Mouse (Mus musculus) hematopoietic stem cell, adult 5-6 weeks (primary cell): Measurements from ENCODE around the gene Pskh1. TPM values are rescaled to one million over a fixed set of nuclear protein-coding genes. Genes with fewer than 3 reads are reported as not detected.

ENCODE experiments used
- ATAC-seq, 2 experiments: fragments of 125-278 bp in 1 of 2; replicated peaks in 1 of 2; 2 replicates each; pipeline ENCODE4 v1.8.0; 2016 to 2017; ENCODE audit warnings: inconsistent platforms in 2 of 2, mild to moderate bottlenecking in 2 of 2, moderate number of reproducible peaks in 2 of 2, low read depth in 1 of 2, moderate TSS enrichment in 1 of 2; ENCODE audit not compliant: low FRiP score in 2 of 2, poor library complexity in 2 of 2, severe bottlenecking in 2 of 2, insufficient read depth in 1 of 2, low TSS enrichment in 1 of 2
- total RNA-seq: library from RNA; stranded (forward); fragments of 172-1452, 232-1000 nt; gene quantifications from 2 replicates; pipeline ENCODE4 v1.2.3, GENCODE M21; 2017

Gene Pskh1
- total RNA-seq, 1 experiment from 2014 or later, result 23.3 TPM

DNA sequence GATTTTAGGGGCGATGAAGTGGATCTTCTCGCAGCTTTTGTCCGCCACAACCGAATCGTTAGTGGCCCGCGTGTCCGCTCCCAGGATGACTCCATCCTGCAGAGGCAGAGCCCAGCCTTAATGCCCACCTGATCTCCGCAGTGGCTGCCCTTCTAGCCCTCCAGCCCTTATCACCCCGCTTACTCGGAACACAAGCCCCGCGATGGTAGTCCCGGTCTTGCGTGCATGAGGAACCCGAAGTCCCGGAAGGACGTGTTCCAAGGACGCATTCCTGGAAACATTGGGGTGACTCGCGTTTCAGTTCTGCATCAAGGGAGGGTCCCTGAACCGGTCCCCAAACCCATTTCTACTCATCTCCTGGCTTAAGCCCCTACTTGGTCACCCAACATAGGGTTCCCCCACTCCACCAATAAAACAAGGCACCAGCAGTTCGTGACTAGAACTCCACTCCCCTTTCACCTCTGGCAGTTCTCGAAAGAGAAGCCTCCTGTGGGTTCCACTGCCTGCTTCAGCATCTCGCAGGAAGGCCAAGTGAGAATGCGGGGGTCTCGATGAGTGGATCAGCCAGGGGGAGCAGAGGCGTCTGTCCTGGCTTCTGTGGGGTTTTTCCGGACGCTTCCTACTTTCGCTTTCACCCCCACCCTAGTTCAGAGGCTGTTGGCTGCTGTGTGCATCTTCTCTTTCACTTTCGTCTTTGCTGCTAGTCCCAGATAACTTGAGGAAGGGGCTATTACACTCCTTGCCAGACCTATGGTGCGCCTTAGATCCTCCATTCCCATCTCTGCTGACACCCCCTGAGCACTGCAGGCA lies 37.5 kb downstream of the Pskh1 start:
- ATAC-seq, result peak; percentile 42 to 65

DNA sequence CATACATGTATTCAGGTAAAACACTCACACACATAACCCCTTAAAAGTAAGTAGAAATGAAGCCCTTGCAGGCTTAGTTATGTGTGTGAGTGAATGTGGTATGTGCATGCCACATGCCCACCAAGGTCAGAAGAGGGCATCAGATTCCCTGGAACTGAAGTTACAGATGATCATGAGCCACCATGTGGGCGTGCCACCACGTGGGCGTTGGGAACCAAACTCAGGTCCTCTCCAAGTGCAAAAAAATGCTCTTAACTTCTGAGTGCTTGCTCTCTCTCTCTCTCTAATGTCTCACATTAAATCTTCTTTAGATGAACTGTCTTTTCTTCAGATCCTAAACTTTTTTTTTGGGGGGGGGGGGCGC lies 38.0 kb downstream of the Pskh1 start, which contains the start of gene Psmb10:
TSS of gene Psmb10 (minus strand) at position 139 of the 364 bp plus-strand sequence.
- peak; percentile 19 to 46; a peak in 3 of 4 replicates for ATAC-seq

DNA sequence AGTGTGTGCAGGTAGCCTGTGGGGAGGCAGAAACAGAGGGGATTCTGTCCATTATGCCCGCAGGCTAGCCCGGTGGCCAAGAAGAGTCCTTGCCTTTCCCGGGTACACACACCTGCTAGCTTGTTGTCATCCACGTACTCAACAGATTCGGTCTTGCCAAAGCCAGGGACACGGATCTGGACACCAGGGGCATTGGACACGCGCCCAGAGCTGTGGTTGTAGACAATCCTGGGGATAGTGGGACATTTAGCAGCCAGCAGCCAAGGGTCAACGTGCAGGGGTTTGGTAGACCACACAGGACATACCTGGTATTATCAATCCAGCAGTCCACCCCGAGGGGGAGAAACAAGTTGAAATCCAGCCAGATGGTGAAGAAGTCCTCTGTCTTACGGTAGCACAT lies 41.8 kb downstream of the Pskh1 start:
- no peak for ATAC-seq

DNA sequence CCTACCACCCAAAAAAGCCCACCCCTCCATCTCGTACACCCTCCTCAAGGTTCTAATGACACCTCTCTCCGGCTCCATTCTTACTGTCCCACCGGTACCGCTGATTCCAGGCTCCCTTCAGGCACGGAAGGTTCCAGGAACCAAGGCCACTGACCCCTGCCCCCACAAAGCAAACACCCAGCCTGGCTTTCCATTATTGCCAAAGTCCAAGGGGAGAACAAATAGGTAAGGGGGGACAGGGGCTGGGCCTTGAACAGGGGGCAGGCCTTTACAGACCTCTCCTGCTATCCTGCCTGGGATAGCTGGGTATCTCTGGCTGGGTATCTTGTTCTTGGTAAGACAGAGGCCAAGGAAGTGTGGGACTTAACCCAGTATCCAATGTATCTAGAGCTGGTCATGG lies 42.3 kb downstream of the Pskh1 start:
- ATAC-seq, result no peak

DNA sequence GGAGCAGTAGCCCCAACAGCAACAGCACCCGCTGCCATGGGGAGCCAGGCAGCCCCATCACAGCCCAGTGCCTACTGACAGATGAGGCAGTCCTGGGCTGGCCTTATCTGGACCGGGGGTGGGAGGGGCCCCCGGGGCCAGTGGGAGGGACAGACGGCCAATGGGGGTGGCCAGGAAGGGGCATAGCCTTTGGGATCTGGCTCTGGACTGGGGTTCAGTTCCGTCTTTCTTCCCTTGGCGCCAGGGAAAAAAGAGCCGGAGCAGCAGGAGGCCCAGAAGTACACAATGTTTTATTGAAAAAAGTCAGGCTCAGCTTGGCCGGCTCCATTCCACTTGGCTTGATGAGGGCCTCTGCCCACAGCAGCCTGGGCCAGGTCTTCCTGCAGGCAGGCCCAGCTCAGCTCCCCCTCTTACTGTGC lies 43.1 kb downstream of the Pskh1 start, which contains the start of gene Lcat:
TSS of gene Lcat (minus strand) at position 62 of the 419 bp plus-strand sequence.
- ATAC-seq, result no peak

DNA sequence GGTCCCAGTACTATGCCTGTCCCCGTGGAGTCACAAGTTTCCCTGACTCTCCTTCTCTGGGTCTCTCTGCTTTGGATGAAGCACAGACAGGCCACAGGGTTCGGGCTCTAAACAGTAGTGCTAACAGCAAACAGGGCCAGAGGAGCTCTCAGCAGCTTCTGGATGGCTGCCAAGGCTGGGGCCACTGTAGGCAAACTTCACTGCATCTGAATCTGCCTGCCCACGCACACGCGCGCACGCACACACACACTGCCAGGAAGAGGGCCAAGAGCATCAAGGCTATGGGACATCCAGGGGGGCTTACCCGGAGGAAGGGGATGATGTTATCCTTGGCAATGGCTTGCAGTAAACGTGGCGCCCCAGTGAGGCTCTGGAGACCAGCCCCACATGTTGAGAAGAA lies 49.1 kb downstream of the Pskh1 start:
- ATAC-seq, result no peak

DNA sequence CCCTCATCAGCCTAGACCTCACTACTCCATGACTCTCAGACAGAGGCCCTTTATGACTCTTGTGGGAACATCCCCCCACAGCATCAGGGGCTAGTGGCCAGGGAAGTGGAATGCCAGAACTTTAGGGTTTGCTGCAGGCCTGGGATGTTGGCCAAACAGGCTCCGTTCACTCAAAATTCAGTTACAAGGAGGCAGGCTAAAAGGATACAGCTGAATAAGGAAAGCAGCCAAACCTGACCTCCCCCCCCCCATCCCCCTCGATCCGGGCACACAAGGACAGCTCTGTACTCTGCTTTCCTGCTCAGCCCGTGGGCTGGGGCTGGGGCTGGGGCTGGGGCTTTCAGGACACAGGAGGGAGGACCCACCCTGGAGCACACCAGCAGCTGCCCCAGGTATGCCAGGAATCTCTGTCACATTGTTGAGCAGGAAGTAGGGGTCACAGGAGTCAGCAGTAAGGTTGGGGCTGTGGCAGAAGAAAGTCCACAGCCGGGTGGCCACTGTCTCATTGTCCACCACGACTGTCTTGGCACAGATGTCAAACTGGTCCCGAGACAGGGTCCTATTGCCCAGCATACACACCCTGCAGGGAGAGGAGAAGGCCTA lies 50.9 kb downstream of the Pskh1 start:
- ATAC-seq, result no peak

DNA sequence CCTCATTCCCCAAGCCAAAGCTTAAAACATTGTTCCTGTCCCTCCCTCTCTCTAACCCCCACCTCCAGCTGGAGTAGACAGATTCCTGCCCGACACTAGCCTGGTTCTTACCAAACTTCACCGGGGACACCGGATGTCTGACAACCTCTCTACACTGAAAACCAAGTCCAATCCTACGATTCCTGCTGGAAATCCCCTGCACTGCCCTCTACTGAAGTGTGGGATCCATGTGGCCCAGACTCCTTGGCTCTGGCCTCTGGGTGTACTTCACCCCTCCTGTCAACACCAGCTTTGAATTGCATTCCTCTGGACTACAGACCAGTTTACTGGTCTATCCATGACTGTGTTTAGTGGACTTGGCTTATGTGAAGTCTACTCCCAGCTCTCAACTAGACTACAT lies 56.3 kb downstream of the Pskh1 start:
- ATAC-seq, result no peak

DNA sequence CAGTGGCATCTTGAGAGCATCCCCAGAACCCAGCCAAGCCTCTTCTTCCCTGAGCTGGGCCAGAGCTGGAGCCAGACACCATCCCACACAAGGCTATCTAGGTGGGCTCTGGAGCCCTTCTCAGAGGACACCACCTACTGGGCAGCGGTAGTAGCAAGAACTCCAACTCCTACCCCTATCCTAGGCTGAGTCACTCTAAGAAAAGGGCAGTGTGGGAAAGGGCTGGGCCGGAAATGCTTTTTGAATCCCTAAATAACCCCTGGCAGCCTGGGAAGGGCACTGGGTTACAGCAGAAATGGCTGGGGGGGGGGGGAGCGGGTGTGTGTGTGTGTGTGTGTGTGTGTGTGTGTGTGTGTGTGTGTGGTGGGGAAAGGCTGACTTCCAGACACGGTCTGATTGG lies 57.6 kb downstream of the Pskh1 start:
- ATAC-seq, result no peak

DNA sequence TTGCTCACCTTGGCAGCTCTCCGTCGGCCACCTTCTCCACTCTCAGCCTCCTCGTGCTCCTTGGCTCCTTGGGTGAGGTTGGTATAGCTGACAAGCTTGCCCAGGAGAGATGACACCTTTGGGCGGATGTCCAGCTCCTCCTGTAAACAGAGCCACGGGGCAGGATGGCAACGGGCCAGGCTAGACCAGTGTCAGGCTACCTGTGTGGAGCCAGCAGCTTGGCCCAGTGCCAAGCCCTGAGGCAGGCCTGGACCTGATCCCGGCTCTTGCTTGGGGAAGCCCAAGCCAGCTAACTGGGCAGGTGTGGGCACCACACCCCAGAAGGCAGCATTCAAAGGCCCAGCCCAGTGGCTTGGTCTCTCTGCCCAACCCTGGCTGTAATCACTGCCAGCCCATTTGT lies 59.1 kb downstream of the Pskh1 start:
- no peak for ATAC-seq

DNA sequence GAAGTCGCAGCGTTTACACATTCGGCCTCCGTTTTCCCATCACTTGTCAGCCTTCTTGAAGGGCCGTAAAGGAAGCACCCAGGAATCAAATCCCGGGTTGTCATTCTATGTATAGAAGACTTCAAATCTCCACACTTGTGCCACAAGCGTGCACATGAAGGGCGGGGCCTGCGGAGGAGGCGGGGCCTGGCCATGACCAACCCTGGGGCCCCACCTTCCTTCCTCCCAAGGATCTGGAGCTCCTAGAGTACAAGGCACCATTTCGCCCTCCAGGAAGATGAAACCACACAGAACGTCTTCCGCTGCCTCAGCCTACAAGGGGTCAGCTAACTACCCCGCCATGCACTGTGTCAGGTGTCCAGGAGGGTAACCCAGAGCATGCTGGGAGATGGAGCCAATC lies 60.9 kb downstream of the Pskh1 start:
- no peak for ATAC-seq

DNA sequence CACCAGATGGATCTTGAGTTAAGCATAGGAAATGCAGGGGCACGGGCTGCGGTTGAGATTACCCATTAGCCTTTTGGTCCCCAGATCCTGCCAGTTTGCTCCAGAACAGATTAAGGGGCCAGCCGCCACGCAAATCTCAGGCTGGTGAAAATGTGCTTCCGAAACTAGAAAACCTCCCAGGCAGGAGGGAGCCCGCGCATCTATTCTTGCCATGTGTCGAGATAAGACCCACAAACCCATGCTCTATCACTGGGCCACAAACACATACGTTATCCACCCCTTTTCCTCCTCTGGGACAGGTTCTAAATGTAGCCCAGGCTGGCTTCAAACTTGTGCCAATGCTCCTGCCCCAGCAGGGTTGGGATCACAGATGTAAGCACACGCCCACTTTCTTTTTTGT lies 61.3 kb downstream of the Pskh1 start:
- ATAC-seq, result no peak; a peak in 1 of 4 replicates

DNA sequence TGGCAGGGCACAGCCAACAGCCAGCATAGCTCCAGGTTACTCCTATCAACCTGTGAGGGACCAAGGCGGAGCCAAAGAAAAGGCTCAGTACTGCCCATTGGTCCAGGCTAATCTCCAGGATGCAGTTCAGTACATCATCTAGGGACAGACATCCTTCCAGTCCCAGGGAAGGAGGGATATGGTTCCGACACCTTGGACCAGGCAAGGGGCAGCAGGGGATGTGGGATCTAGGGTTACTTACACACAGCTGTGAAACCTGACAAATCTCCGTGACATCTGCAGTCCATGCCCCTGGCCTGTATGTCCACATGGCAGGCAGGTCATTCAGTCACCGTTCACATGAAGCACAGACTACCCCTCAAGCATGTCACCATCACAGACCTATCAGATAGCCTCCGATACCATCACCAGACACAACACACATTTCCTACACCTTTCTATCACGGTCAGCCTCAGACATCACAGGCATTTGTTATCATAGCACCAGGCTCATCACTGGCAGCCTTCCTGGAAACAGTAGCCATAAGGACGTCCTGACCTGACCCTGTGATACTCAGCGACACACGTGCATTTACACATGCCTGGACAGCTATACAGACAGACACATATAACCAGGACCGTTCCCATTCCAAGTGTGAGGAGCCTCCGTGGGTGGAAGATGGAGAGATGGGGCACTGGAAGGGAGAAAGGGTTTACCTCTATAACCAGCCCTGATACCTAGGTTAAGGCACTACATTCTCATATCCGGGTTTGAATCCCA lies 64.4 kb downstream of the Pskh1 start:
- ATAC-seq, result no peak

DNA sequence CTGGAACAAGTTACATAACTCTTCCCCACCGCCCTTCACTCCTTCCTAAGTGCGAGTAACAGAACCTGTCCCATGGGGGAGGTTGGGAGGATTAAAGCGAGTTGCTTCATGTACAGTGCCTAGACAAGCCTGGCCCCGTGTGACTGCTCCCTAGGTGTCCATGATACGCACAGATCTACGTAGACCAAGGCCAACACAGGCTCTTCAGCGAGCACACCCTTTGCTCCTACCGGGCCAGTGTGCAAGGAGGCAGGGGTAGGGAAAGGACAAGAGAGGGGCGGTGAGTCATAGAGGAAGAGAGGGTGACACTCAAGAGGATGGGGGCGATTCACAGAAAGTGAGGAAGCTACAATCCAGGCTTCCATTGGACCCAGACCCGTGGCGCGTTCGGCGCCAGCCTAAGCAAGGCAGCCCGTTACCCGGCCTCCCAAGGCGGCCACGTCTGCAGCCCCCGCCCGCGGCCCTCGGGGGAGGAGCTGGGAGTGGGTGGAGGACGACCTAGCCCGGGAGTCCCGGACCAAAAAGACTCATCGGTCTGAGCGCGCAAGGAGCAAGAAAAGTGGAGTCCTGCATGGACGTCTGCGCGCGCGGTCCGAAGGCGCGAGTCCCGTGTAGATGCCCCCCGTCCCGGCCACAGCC lies 65.1 kb downstream of the Pskh1 start:
- peak in 1 of 2 experiments; percentile 30; a peak in 2 of 4 replicates for ATAC-seq

DNA sequence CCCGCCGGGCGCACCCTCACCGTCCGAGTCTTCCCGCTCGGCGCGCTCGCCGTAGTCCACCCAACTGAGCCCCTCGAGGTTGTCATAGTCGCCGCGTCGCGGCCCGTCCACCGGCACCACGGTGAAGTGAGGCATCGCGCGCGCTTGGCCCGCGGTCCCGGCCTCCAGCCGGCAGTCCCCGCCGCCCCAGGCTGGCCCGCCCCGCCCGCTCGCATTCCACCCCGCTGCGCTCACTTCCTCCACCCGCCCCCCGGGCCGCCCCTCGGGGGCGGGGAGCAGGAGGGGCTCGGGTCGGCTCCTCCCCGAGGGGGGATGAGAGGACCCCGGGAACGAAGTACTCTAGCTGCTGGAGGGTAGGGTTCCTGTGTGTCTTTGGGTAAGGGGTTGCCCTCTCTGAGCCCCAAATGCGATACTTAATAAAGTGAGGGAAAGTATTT lies 65.7 kb downstream of the Pskh1 start, which contains the start of gene Slc12a4:
TSS of gene Slc12a4 (minus strand) at position 193 of the 437 bp plus-strand sequence.
- peak; percentile 30 to 55; a peak in 2 of 4 replicates for ATAC-seq

DNA sequence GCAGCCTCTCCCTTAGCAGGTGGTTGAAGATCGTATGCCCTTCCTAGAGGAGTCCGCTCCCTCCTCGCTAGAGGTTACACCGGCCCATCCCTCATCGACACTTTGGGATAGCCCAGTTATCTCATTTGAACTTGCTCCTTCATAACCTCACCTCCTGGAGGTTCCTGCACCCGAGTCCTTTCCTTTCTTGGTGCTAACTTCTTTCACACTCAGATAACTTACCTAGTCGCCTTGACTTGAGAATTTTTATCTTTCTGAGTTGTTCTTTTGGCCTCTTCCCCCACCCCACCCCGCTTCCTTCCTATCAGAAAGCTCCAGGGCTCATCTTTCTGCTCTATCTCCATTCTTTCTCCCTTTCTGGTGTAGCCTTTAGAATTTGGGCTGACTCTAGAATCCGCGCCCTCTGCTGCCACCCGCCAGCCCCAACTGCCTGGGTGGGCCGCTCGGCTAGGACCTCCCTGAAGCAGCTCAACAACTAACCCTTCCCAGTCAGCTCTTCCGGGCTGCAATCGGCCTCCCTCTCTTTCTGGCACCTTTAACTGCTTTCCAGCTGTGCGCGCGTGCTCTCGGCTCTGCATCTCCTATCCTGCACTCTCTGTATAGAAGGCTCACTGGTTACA lies 66.6 kb downstream of the Pskh1 start:
- peak; percentile 23 to 51; a peak in 2 of 4 replicates for ATAC-seq

DNA sequence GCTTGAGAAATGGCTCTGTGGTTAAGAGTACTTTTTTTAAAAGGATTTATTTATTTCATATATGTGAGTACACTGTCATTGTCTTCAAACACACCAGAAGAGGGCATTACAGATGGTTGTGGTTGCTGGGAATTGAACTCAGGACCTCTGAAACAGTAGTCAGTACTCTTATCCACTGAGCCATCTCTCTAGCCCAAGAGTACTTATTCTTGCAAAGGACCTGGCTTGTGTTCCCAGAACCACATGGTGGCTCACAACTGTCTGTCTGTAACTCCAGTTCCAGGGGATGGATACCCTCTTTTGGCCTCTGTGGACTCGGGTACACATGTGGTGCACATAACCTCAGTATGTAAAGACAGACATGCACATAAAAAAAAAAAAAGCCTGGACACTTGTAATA lies 69.1 kb downstream of the Pskh1 start:
- ATAC-seq, result no peak
